Mouse (Mus musculus): ENCODE results near the gene Sppl2a. TPM values are rescaled to one million over a fixed set of nuclear protein-coding genes. Genes with fewer than 3 reads are reported as not detected.

The Sppl2a gene
- total RNA-seq, 2 experiments from 2014 or later = 54.8 to 63.8 TPM

Small RNAs within 50 kb of the gene (microRNA-seq; reads per million reads assigned to microRNA genes)
- gene Mir3473g (ENCODE audit: borderline number of aligned reads in 2 of 2) = 0 to 0.72 reads per million in 2 experiments

Other genes starting within 250 kb of the Sppl2a start
- gene Usp8, start 225.9 kb downstream of the Sppl2a start, total RNA-seq (2021) = 10 to 100 TPM; 28.8 to 29.1 TPM
- not detected for gene Usp50, start 149.8 kb downstream of the Sppl2a start, total RNA-seq (2021)
- gene Trpm7, start 57.0 kb downstream of the Sppl2a start, total RNA-seq (2021) = 10 to 100 TPM; 27.7 to 38.4 TPM
- gene Ap4e1, start 75.5 kb upstream of the Sppl2a start, total RNA-seq (2021) = 1 to 10 TPM; 6.2 to 6.4 TPM
- gene Blvra, start 137.4 kb upstream of the Sppl2a start, total RNA-seq (2021) = 10 to 100 TPM; 19.0 to 19.9 TPM
- gene Ncaph, start 200.7 kb upstream of the Sppl2a start, total RNA-seq (2021) = 1 to 10 TPM; 1.9 to 2.0 TPM
- gene Itpripl1, start 210.2 kb upstream of the Sppl2a start, total RNA-seq (2021) = 10 to 100 TPM; 12.0 to 15.8 TPM

Measured in heart, postnatal 36 days (tissue).